Mouse (Mus musculus): ENCODE results near the gene Ppm1l.
"Not testable (repeated sequence)": the region's sequence is repeated elsewhere in the genome, so short reads cannot be mapped to it uniquely, and the experiment has no call there.

The Ppm1l gene

DNA sequence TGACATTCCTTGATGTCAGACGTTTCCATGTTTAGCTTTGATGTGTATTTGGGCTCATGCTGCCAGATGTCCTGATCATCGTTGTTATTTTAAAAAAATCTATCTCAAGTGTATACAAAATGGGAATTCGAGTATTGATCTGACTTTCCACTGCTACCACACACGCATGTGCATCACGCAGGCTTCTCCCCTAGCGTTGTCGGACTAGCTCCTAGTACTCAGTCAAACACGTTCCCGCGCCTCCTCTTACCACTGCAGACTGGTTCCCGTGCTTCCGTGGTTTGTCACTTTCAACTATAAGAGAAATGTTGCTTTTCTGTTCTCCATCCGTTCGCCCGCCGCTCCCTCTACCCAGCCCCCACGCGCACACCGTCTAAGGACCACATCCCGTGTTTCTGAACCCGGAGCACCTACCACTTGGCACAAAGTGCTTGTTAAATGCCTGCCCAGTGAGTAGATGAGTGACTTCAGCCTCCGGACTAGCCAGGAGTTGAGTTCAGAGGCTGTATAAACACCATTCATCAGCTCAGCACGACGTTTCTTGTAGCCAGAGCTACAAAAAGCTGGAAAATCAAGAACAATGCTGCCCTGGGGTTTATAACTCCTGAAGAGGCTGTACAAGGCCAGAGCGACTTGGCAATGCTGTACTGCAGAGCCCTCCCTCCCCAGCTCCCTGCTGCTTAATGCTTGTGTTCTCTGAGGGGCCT, 219.4 kb downstream of the Ppm1l start:
- DNase-seq (ENCODE audit: low read depth, low spot score), result peak; percentile 27

DNA sequence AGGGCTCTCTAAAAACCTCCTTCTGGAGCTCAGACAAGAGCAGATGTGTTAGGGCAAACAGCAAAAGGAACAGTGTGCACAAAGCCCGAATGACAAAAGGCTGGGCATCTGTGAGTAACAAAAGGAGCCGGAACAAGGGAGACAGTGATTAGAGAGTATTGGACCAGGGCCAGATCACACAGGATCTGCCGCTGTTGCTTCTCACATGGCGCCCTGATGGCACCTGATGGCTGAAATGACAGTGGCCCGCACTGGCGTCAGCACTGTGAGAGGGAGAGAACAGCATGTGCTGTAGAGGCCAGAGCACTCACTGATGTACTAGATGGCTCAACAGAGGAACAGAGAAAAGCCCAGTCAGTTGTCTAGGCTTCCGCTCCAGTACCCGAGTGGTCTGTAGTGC, 226.3 kb downstream of the Ppm1l start:
- DNase-seq (ENCODE audit: low read depth, low spot score), result no peak

DNA sequence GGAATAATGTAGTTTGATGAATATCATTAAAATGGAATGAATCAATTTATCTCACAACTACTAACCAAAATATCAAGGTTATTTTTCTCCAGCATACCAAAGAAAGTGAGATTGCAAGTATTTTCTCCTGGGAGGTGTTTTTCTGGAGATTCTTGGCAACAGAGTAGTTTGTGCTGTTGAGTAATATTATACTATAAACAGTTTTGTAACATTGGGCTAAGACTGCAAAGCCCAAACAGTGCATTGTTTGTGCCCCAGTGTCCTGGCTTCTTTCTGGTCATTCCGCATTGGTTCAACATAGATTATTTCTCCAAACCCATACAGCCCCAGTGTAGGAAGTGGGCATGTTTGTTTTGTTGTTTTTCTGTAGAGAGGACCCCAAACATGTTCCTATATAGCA, 227.1 kb downstream of the Ppm1l start:
- DNase-seq (ENCODE audit: low read depth, low spot score), result no peak

DNA sequence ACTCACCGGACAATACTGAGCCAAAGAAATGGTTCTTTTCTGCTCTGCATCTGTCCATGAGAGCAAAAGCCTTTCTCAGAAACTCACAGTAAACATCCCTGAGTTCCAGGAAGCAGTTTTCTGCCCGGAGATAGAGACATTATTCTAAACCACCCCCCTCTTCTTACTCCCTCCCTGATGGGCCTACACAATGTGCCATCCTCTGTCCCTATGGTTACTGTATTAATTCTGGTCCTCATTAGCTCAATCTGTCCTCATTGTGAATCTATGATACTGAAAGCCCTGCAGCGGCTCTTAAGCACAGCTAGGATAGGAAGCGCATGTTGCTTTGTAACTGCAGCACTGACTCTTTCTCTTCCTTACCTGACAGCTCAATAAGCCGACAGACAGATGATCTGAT, 228.4 kb downstream of the Ppm1l start:
- DNase-seq (ENCODE audit: low read depth, low spot score), result no peak

DNA sequence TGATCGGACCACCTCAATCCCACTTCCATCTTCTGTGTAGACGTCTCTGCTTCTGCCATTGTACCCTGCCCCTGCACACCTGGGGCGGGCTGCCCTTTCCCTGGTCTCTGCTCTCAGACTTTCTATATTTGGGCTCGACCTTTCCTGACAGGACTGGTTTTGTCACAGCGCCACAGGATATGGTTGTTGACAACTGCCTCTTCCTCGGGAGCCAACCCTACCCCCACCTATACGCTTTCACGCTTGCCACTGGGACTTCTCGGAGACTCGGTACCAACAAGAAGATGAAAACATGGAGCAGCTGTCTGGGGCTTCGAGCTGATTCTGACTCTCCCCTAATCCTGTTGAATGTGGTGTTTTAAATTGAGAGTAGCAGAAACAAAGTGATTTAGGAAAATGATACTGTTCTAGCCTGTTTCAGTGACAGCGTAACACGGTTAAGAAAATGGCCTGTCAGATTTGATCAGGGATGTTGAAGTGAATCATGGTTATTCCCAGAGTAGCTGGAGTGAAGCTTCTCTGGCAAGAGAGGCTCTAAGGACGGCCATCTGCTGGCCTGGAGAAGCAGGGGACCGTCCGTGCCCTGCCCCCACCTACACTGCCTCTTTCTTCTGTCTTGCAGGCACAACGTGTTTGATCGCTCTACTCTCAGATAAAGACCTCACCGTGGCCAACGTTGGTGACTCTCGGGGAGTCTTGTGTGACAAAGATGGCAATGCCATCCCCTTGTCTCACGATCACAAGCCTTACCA, 232.2 kb downstream of the Ppm1l start:
- no peak for DNase-seq (ENCODE audit: low read depth, low spot score)

DNA sequence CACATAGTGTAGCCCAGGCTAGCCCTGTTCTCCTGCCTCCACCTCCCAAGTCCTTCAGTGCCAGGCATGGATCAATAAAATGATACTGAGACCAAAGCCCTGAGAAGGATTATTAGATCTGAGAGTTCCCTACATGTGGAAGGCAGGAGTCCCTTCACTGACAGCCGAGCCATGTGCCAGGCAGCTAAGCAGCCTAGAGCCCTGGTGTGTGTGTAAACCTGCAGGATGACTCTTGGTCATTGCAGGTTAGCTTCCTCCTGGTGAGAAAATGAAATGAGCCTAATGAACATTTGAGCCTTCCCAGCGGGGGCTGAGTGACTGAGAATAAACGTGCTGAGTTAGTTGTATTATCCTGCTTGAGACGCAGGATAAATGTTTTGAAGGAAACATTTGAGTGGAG, 232.9 kb downstream of the Ppm1l start:
- DNase-seq (ENCODE audit: low read depth, low spot score), result no peak

DNA sequence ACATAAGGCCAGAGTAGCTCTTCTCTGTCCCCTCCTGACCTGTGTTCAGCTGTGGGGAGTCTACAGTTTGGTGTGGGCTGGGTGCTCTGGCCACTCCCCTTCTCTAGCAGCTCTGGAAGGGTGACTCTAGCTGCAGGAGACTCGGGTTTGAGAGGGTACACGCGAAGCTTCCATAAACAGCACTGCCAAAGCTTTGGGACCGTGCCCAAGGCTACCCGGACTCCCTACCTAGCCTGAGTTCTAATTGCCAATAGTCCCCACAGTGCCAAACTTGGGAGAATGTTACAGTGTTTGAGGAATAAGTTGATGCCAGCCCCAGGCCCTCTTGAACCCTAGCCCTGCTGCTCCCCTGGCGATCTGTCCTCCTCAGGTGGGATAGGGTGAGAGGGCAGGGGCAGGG, 238.8 kb downstream of the Ppm1l start:
- DNase-seq (ENCODE audit: low read depth, low spot score), result no peak

DNA sequence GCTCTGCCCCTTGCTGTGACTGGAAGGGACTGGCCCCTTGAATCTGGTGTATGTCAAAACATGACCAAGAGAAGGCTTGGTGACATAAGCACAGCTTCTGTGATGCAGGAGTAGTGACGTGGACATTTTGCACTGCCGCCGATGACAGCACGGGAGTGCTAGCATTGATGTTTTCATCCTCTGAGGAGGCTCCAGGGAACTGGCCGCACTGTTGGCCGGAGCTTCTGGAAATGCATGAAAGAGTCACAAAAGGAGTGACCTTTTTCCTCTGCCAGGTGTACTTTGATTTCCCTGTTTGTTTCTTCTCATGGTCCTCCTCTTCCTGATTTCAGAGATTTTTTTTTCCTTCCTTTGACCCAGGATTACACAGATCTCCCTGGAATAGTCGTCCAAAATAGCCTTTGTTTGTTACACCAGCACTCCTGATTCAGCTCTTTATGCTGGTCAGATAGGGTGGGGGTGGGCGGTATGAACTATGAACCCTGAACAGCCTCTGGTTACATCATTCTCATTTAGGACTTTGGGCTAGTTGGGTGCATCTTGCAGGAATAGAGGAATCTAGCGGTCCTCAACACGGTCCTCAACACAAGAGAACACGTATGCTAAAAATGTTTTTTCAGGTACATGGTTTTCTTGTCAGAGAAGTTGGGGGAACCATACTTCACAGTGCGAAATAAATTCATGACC, 239.6 kb downstream of the Ppm1l start:
- DNase-seq (ENCODE audit: low read depth, low spot score), result no peak

DNA sequence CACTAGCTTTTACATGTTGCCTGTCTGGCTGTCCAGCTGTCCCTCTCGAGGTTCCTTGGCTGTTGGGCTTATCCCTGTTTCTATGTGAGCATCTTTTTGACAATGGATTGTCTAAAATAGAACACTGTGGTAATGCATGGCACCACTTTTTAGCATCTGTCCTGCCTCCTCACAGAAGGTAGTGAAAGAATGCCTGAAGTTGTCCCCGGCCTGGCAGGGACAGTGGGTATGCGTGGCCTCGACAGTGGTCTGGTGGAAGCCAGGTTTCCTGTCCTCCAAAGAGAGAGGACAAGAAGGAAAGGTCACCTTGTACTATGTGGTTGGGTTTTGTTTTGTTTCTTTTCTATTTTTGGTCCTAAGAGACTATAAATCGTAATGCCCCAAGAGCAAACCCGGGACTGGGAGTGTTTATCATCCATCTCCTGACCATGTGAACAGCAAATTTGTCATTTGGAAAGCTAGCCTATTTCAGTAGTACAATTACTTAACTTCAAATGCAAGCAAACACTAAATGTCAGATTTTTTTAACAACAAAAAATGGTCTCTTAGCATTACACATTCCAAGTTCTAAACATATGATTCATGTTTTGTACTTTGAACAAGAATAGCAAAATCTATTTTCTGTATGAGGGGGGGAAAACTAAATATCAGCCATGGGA, 242.8 kb downstream of the Ppm1l start:
- no peak for DNase-seq (ENCODE audit: low read depth, low spot score)

DNA sequence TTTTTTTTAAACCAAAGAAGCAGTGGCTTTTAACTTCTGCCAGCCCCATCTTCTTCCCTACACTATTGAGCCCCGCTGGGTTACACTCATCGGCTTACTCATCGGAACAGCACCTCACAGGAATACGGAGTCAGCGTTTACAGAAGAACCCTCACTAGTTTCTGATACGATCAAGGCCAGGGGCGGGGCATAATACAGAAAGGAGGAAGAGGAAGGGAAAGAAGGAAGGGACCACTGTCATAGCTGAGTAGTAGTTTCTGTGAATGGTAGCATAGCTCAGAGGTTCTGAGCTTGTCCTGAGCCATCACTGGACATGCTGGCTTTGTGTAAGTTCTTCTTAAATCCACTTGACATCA, 243.3 kb downstream of the Ppm1l start:
- DNase-seq (ENCODE audit: low read depth, low spot score), result no peak

DNA sequence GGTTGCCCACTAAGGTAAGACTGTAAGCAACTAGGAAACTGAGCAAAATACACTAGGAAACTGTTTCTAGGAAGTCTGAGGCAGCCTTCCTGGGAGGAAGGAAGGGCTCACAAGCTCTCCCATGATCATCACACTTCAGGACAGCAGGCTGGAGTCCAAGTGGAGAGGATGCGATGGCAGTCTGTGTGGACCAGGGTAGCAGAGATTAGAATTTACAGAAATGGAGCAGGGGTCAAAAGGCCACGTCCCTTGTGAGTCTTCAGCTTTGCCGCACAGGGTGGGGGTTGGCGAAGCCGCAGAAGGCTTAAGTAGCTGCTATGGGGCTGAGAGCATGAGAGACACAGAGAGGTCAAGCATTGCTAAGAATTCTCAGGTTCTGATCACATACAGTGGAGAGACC, 245.0 kb downstream of the Ppm1l start:
- DNase-seq (ENCODE audit: low read depth, low spot score), result no peak

DNA sequence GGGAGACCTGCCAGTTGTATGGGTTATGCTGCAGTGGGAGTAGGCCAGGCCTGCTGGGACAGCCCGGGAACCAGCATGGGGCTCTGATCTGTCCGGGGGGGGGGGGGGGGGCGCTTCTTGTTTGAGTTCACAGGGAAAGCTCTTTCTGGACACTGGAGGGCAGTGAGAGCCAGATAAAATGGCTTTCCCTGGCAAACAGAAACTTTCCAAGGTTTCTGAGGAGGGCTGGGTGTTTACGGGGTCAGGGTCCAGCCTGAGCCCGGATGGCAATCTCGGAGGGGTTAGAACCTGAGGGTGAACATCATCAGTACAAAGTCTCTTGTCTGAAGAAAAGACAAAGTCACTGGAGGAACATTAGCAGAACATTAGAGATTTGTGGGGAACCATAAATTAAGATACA, 246.7 kb downstream of the Ppm1l start:
- no peak for DNase-seq (ENCODE audit: low read depth, low spot score)

DNA sequence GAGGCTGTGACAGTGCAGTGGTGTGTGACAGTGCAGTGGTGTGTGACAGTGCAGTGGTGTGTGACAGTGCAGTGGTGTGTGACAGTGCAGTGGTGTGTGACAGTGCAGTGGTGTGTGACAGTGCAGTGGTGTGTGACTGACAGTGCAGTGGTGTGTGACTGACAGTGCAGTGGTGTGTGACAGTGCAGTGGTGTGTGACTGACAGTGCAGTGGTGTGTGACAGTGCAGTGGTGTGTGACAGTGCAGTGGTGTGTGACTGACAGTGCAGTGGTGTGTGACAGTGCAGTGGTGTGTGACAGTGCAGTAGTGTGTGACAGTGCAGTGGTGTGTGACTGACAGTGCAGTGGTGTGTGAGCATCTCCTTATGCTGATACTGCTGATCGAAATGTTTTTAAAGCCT, 248.9 kb downstream of the Ppm1l start:
- not testable (repeated sequence) for DNase-seq (ENCODE audit: low read depth, low spot score)

DNA sequence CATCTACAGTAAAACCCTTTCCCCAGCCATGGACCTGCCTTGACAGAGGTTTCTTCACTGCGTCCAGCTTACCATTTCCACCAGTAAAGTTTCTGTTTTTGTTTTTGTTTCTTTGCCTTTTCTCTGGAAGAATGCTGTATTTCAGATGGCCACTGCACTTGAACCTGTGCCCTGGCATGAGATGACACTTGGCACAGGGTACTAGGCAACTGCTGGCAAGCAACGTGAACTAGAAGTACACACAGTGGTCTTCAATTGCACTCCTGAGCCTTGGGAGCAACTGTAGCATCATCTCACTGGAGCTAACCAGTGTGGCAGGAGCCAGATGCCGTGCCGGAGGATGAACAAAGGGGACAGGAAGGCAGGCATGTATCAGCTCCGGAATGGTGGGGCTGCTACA, 255.9 kb downstream of the Ppm1l start:
- no peak for DNase-seq (ENCODE audit: low read depth, low spot score)

DNA sequence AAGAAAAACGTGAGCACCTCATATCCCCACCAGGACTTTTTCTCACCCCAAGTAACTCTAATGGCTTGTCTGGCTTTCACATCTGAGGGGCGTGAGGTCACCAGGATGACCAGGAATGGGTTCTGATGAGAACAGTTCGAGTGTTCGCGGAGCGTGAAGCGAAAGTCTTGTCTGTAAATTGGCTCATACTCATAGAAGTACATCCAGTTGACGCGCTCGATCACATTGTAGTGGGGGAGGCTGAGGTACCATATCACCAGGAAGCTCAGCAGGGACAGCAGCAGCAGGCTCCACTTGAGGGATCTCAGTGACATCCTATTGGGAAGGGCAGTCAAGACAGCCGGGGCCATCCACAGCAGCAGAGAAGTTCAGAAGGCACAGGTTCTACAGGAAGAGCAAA, 258.9 kb downstream of the Ppm1l start:
- no peak for DNase-seq (ENCODE audit: low read depth, low spot score)

DNA sequence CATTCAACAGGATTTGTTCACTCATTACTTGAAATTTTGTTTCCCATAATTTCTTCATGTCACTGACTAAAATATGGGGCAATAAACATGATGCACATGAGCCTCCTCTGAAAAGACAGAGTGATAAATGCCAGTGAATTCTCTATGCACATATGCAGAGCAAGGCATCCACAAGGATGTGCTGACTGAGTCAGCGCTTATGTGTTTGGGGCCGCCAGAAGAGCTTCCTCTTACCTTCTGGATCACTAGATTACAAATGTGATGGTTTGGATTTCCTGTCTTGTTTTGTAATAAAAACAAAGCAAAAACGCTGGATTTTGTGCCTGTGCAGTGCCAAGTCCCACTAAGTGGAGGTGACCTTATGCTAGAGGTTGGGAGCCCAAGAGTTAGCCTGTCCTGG, 260.1 kb downstream of the Ppm1l start:
- no peak for DNase-seq (ENCODE audit: low read depth, low spot score)

DNA sequence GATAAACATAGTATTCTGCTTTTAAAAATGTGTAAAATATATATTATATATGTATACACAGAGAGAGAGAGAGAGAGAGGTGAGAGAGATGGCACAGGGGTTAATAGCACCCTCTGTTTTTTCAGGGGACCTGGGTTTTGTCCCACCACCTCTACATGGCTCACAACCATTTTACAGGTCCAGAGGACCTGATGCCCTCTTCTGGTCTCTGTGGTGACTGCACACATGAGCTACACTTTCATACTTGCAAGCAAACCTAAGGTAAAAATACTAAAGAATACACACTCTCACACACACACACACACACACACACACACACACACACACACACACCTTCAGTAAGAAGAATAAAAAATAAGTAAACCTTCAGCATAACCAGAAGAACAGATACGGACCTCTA, 262.1 kb downstream of the Ppm1l start:
- no peak for DNase-seq (ENCODE audit: low read depth, low spot score)

DNA sequence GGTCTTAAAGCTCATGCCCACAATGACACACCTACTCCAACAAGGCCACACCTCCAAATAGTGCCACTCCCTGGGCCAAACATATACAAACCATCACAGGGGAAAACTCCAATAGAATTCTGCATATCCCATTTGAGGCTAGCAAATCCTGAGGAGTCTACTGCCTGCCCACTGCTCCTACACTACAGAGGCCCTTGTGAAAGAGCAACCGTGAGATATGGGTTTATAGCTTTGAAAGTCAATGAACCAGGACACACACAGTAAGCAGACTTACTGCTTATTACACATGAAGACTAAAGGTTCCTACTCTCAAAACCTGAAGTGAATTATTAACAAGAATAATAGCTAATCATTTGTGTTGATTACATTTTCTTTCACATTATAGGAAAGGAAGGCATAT, 267.1 kb downstream of the Ppm1l start:
- DNase-seq (ENCODE audit: low read depth, low spot score), result no peak

DNA sequence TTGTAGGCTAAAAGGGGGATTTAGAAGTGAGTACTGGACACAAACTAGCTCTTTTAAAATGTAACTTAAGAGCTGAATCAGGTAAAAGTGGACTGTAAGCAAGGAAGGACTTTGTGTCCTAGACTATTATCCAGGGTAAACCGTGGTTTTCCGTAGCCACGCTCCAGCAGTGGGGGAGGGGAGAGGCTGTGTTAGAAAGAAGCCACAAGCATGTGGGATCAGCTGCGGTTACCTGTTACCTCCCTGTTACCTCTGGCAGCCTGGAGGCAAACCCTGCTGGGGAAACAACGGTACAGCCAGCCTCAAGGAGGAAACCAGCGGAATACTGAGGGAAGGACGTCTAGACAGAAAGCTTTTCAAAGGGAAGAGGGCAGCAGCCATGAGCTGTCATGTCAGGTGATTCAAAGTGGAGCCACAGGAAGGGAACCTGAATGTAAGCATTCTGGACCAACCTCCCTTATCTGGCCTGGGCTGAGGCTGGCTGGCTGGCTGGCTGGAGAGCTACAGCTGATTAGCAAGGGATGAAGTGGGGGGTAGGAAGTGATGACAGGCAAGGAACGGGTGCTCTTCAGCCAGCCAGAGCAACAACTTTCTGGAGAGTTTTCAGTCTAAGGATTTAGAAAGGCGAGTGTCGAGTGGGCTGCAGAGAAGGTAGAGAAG, 271.6 kb downstream of the Ppm1l start:
- DNase-seq (ENCODE audit: low read depth, low spot score), result no peak

DNA sequence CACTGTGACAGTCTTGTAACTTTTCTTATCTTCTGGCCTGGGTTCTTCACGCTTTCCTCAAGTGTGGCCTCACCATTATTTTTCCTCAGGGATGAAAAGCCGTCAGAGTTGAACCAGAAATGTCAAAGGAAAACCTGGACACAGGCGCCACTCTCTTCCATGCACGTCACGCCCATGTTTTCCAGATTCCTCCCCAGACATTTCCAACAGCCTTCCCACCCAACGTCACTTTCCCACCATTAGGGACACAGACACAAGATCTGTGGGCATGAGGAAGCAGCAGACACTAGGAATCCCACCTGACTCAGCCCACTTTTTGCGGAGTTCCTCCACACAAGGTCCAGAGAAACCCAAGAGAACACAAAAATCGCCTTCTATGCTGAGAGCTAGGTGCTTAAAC, 276.8 kb downstream of the Ppm1l start:
- no peak for DNase-seq (ENCODE audit: low read depth, low spot score)

DNA sequence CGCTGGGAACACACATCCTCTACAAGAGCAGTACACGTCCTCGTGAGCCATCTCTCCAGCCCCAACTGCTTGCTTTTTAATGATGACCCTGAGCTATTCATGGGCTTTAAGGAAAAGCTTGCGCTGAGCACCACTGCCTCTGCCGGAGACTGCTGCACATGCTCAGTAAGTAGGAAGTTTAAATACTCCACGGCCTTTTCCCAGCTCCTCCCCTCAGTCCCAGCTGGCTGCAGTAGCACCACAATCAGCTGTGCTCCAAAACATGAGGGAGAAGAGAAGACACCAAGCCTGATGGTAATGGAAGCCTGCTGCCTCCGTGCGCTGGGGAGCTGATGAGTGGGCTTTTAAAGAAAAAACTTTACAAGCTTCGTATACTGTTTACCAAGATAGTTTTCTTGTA, 277.4 kb downstream of the Ppm1l start:
- DNase-seq (ENCODE audit: low read depth, low spot score), result no peak

DNA sequence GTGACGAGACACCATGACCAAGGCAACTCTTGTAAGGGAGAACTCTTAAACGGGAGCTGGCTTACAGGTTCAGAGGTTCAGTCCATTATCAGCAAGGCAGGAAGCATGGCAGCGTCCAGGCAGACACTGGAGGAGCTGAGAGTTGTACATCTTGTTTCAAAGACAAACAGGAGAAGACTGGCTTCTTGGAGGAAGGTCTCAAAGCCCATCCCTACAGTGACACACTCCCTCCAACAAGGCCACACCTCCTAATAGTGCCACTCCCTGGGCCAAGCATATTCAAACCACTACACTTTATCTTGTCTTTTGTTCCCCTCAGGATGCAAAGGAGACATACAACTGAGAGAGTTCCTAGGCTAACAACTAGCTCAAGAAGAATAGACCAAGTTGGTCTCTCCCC, 279.5 kb downstream of the Ppm1l start:
- DNase-seq (ENCODE audit: low read depth, low spot score), result no peak

Measured in 3T3-L1 (cell line).